Mouse (Mus musculus): Measurements from ENCODE around the gene Tssk1. TPM values are rescaled to one million over a fixed set of nuclear protein-coding genes. Genes with fewer than 3 reads are reported as not detected.
A peak's percentile ranks its signal among the peaks of the same experiment; 100 is the strongest.

Tssk1 gene
- total RNA-seq, 2 experiments from 2014 or later = 0.07 TPM; not detected in 1

- DNase-seq (ENCODE audit: low spot score) = no peak
These were observed 2.1 kb downstream of the Tssk1 start for GRCm38 (mm10) chr16:17896091-17896490.

DNA sequence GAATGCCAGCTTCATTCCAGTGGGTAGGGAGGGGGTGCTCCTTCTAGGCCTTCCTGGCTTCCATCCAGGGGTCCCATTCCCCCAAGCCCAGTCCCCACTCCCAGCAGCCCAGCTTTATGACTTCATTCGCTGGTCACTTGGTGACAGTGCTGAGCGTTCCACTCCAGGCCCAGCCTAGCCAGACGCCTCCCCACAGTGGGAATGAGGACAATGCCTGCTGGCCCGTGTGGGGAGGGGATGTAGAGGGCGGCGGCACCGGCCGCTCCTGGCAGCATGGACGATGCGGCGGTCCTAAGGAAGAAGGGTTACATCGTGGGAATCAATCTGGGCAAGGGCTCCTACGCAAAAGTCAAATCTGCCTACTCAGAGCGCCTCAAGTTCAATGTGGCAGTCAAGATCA, 4.4 kb downstream of the Tssk1 start, which contains the start of the genes Dgcr2 and Tssk2:
Dgcr2 (minus strand) TSS at position 101 of the 400 bp plus-strand sequence.
Tssk2 (plus strand) TSS at position 176 of the 400 bp plus-strand sequence.
- no peak for DNase-seq (ENCODE audit: low spot score)

GRCm38 (mm10) chr16:17911052-17911595, 17.1 kb downstream of the Tssk1 start, which contains the start of gene Ess2:
Gene Ess2, minus strand, starts transcription at chr16:17911348.
- peak; percentile 93 for DNase-seq (ENCODE audit: low spot score)

DNA sequence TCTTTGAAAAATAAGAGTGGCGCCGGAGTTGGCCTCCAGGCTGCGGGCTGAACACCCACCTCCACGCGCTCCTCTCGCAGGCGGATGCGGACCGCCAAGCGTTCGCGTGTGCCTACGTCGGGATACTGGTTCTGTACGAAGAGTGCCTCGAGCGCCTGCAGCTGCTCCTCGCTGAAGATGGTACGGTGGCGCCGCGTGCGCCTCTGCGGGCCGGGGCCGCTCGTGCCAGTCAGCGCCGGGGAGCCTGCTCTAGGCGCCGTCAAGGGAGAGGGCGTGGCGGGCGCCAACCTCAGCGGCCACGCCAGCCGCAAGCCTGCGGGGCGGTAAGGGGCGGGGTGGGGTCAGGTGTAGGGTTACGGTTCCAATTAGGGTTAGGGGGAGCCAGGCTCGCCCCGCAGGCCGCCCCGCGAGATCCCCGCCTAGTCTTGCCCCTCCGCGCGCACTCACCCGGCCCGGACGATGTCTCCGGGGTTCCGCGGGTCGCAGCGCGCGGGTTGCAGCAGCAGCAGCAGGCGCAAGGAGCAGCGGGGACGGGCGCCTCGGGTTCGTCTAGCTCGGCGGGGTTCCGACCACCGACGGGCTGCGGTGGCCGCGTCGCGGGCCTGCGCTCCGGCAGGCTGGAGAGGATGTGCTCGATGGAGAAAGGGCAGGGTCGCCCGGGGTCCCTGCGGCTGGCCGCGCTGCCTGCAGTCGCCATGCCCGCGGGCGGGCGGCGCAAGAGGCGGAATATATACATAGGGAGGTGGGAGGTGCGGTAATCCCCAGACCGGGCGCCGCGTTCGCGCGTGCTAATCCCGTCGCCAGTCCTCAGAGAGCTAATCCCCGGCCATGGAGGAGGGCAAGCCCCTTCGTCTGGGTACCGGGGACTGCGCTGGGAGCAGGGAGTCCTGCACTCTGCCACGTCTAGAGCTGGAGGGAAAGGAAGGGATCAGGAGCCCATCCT, 20.6 kb downstream of the Tssk1 start, which contains the start of gene Gsc2:
Gsc2 (minus strand) TSS at position 753 of the 943 bp plus-strand sequence.
- no peak for DNase-seq (ENCODE audit: low spot score)

DNA sequence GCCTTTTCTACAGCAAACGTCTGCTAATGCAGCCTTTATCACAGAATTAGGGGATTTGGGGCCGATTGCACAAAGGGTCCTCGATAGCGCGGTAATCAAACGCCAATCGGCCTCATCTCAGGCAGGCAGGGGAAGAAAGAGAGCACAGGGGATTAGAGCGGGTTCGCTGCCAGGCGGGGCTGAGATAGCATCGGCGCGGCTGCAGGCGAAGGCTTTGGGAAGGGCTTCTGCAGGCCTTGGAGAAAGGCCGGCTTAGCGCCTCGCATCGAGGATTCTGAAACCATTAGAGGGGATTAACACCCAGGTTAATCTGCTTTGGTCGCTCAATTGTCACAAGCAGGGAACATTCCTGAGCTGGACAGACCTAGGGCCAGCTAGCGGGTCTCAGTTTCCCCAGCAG, 26.6 kb downstream of the Tssk1 start:
- DNase-seq (ENCODE audit: low spot score) = no peak

DNA sequence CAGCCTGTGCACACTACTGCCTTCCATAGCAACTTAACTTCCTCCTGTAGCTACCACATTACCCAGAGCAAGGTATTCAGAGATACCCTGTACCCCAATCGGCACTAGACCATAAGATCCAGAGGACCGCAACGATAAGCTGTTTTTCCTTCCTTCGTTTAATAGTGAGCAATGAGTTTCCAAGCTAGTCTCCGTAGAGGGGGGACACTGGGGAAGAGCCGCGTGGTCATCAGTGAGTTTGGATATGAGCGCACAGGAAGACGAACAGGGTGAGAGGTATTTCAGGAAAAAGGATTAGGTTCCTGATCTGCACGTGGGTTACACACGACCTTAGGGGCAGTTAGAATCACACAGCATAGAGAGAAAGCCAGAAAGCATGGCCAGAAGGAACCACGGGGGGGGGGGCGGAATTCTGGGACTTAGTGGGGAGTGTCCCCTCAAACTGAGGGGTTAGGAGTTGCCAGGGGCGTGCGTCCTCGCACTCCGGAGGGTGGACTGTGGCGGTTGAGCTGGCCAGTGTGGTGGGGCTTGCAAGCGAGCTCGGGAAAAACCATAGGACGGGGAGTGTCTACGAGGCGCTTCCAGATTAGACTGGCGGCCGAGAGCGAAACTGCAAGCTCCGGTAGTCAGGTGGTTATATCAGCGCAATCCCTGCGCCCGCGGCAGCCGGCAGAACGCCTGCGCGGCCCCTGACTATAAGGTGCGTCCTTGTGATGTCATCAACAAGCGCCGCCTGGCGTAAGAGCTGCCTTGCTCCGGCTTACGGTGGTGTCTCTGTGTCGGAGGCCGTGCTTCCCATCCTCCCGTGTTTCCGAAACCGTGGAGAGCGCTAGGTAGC, 27.5 kb downstream of the Tssk1 start:
- DNase-seq (ENCODE audit: low spot score) = peak; percentile 95

DNA sequence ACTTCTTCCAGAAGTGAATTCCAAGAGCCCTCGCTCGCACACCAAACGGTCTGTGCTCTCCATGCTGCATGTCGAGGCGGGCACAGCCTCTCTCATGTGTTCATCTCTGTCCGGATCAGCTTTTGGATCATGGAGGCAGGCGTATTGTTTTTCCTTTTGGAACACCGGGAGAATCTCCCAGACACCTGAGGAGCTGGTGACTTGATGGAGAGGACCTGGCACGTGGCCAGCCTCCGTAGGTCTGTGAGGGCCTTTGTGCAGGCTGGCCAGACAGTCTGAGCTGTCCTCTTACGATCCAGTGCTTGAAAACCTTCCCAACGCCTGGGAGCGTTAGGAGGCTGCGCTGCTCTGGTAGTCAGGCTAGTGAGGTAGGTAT, 28.1 kb downstream of the Tssk1 start:
- DNase-seq (ENCODE audit: low spot score) = peak; percentile 25

- DNase-seq (ENCODE audit: low spot score) = no peak
These were observed 33.5 kb downstream of the Tssk1 start for GRCm38 (mm10) chr16:17927351-17928082.

- peak; percentile 50 for DNase-seq (ENCODE audit: low spot score)
These were observed 34.1 kb downstream of the Tssk1 start, which contains the start of gene Slc25a1 for GRCm38 (mm10) chr16:17928087-17928580. Gene Slc25a1, minus strand, starts transcription at chr16:17928219.

- peak; percentile 52 for DNase-seq (ENCODE audit: low spot score)
These were observed 34.6 kb downstream of the Tssk1 start for GRCm38 (mm10) chr16:17928627-17929104.

DNA sequence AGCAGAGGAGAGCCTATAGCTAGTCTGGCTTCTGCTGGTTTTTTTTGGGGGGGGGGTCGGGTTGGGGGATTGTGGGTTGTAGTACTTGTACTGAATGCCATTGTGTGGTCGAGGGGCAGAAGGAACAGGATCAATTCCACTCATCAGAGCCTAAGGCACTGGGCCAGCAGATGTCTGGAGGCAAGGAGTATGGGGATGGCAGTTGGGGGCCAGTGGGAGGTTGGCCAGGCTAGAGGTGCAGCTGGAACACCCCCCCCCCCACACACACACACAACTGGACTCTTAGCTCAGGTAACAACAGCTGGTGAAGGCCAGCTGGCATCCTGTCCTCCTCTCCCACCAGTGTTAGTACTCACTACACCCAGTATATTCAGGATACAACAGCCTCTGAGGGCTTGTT, 35.2 kb downstream of the Tssk1 start:
- DNase-seq (ENCODE audit: low spot score) = no peak

- DNase-seq (ENCODE audit: low spot score) = no peak
These were observed 35.6 kb downstream of the Tssk1 start for GRCm38 (mm10) chr16:17929631-17930030.

- DNase-seq (ENCODE audit: low spot score) = no peak
These were observed 38.0 kb downstream of the Tssk1 start for GRCm38 (mm10) chr16:17931906-17932460.

GRCm38 (mm10) chr16:17933594-17934444, 39.8 kb downstream of the Tssk1 start:
- DNase-seq (ENCODE audit: low spot score) = no peak

GRCm38 (mm10) chr16:17934445-17934910, 40.5 kb downstream of the Tssk1 start:
- DNase-seq (ENCODE audit: low spot score) = no peak

DNA sequence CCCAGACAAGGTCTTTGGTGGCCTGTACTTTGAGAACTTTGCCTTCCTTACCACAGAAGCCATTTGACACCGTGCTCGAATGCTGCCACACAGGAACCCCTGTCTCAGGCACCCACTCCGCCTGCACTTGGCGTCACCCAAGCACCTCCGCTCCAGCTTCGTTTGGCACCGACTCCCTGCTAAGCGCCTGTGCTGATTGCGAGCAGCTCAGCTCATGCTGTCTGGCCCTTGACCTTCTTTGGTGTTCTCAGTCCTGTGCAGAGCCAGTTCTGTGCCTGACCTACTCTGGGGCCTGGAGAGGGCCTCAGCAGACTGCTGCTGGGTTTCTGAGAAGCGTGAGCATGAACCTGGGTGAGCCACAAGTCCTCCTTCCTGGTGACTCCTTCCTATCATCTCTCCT, 42.8 kb downstream of the Tssk1 start:
- DNase-seq (ENCODE audit: low spot score) = no peak

- DNase-seq (ENCODE audit: low spot score) = no peak
These were observed 44.2 kb downstream of the Tssk1 start for GRCm38 (mm10) chr16:17938187-17938586.

DNA sequence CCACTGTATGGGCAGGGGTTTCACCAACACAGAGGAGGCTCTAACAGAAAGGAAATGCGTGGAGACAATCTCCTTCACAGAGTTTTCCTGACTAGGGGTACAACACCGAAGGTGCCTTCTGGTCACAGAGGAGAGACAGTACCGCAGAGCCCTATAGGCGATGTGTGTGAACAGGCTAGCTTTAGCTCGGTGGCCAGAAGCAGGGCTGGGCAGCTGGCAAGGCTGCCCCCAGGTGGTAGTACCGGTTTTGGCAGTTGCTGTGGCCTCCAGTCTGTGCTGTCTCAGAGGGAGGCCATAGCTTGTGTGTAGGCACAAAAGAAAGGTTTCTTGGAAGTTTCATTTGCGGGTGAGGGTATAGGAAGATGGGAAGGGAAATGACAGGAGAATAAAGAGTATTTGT, 44.8 kb downstream of the Tssk1 start:
- DNase-seq (ENCODE audit: low spot score) = peak; percentile 45

DNA sequence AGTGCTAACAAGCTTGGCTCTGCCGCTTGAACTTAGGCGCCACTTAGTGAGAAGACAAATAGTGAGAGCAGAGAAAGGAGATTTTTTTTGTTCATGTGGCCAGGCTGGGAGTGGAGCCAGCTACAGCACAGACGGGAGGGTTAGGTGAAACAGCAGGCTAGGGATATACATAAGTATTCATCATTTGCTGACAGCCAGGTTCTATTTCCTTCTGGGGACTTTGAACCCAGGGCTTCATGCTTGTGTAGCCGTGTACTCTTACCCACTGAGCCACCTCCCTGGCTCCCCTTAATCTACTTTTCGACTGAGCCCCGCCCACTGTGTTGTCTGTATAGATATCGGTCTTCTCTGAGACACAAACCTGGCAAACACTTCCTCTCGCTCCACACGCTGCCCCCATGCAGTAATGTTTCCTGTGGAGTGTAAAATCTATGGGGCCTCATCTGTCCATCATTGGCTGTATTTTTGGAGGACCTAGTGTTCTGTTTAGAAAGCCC, 45.3 kb downstream of the Tssk1 start:
- DNase-seq (ENCODE audit: low spot score) = no peak
